Mouse (Mus musculus): ENCODE measurements around the gene Dusp15.

Gene Dusp15

DNA sequence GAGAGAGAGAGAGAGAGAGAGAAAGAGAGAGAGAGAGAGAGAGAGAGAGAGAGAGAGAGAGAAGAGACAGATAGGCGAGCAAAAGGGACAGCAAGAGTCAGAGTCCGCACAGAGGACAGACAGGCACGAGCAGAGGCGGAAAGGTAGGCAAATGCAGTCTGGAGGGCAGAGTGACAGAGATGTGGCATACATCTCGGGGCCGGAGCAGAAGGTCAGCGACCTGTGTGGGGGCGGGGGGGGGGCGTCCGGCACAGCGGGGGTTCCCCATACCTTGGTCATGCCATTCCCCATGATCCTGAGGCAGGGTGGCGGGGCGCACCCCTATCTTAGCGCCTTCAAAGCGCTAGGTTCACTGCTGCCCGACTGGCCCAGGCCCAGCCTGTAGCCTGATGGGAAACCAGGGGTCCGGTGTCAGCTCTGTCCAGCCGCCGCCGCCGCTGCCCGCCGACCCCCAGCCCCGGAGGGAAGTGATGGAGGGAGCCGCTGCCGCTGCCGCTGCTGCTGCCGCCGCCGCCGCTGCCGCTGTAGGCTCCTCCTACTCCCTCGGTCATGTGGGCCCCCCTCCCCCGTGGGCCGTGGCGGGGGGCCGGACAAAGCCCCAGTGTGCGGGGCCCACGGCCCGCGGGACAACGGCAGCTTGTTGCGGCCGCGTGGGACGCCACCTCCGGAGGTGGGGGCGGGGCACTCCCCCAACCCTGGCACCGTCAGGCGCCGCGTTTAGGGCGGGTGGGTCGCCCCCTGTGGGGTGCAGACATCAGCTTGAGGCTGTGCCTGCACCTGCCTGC is at the start of gene Dusp15:
Gene Dusp15, minus strand, starts transcription at position 634 of the 785 bp plus-strand sequence.
- DNase-seq (ENCODE audit: low spot score) = no peak

DNA sequence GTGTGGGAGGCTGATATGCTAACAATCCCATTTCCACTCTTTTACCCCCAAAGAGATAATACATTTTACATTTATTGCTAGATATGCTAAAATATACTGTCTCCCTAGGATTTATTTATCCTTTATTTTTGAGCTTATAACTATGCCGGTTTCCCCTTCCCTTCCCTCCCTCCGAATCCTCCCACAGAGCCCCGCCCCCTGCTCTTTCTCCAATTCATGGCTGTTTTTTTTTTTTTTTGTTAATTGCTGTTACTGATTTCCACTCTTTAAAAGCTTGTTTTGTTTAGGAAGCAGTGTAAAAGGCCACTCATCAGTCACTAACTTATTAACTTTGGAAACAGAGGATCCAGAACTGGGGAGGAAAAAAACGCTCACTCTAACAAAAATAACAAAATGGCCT is 45.5 kb upstream of the Dusp15 start:
- DNase-seq (ENCODE audit: low spot score) = no peak

DNA sequence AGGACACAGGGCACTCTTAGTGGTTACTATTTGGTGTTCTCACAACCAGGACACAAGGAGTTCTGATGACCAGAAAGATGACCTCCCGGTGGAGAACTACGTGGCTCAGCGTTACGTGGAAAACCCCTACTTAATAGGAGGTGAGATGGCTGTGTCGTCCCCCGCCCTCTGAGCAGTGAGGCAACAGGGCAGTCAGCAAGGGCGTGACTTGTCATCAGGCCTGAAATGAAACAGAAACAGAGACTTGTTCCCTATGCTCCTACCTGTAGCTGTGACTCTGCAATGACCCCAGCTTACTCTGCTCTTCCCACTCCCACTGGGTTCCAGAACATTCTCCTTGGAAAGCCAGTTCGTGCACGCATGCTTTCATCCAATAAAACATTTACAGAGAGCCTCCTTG is 40.0 kb upstream of the Dusp15 start:
- no peak for DNase-seq (ENCODE audit: low spot score)

- no peak for DNase-seq (ENCODE audit: low spot score)
Measured at GRCm38 (mm10) chr2:152985582-152985981, 34.1 kb upstream of the Dusp15 start.

GRCm38 (mm10) chr2:152976991-152977390 is 25.5 kb upstream of the Dusp15 start:
- no peak for DNase-seq (ENCODE audit: low spot score)

DNA sequence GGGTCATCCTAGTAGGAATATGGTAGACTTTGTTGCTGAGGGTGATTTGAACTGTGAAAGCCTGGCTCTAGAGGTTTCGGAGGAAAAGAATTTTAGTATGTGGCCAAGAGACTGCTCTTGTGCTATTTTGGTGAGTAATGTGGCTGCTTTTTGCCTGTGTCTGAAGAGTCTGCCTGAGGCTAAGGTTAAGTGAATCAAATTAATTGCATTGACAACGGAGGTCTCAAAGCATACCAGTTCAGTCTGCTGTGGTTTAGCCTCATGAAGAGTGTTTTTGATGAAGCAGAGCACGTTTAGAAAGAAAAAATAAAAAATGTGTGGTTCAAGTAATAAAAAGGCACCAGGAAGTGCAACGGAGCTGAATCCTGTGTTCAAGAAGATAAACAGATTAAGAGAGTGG is 14.1 kb upstream of the Dusp15 start:
- DNase-seq (ENCODE audit: low spot score) = no peak

- peak; percentile 26 for DNase-seq (ENCODE audit: low spot score)
Measured at GRCm38 (mm10) chr2:152962091-152962793, 10.7 kb upstream of the Dusp15 start, which contains the start of gene Ttll9. TSS of gene Ttll9 (plus strand) at chr2:152962485.

DNA sequence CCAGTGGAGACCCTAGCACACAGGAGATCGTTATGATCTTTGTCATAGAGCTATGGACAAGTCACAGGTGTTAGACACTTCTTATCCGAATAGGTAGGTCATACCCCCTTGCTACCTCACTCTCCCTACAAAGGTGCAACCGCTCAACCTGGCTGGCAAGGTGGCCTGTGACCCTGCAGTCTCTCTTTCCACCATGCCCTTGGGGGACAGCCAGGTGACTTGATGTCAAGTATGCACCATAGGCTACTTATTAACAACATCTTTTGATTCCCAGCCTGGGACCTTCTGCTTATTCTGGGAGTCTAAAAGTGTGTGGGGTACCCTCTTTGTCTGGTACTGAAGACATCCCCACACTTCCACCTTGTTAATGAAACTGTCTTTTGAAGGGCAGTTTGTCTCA is 6.6 kb upstream of the Dusp15 start:
- no peak for DNase-seq (ENCODE audit: low spot score)

DNA sequence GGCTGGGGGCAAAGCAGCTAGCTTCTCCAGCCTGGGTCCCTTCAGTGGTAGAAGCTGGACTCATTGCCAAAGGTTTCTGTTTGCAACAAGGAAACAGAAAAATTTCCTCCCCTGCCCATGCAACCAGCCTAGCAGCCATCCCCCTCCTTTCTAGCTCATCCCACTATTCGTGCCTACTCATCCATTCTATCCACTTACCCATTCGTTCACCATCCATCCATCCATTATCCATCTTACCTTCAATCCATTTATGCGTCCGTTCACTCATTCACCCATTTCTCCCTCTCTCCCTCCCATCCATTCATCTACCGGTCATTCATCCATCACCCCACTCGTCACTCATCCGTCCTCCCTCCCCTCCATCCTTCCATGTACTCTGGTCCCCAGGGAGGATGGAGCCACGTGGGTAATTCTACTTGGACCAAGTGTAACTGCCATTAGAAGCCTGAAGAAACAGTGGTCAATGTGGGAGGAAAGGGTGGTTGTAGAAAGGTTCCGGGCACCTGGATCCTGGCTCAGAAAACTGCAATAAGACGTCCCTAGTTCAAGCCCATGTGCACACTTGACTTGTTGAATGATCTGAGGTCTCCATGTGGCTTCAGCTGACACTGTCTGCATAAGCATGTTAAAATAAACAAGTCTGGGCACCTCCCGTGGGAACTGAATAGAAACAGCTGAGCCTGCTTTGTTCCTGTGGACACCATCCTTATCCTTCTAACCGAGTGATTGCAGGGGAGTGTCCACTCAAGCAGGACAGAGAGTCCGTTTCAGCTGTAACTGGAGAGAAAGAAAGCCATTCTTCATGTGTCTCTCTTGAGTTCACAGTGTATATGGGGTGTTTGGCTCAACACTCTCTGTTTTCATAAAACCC is 587 bp upstream of the Dusp15 start:
- DNase-seq (ENCODE audit: low spot score) = no peak

DNA sequence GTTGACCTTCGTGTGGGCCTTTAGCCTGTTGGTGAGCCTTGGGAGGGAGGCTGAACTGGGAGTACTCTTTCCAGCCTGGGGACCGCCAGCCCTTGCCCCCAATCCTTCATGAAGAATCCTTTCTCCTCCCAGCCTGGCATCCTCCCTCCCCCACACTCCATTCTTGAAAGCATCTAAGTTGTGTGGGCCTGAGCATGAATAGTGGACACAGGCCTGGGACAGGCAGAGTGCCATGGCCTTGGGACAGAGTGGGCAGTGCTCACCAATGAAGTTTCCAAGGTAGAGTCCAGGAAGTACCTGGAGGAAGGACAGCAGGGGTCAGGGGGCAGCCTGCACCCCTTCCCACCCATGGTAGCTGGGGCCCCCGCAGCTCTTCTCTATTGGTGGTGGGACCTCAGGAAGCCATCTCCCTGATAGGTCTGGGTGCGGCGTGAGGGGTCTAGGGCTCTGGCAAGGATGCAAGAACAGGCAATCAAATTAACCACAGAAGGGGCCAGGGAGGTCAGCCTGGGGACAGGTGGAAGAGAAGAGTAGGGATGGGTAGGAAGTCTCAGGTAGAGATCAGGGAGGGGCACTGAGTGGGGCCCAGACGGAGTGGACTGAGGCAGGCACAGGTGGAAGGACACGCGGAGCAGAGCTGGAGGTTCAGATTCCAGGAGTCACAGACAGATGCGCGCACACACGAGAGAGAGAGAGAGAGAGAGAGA is 987 bp downstream of the Dusp15 start:
- no peak for DNase-seq (ENCODE audit: low spot score)

DNA sequence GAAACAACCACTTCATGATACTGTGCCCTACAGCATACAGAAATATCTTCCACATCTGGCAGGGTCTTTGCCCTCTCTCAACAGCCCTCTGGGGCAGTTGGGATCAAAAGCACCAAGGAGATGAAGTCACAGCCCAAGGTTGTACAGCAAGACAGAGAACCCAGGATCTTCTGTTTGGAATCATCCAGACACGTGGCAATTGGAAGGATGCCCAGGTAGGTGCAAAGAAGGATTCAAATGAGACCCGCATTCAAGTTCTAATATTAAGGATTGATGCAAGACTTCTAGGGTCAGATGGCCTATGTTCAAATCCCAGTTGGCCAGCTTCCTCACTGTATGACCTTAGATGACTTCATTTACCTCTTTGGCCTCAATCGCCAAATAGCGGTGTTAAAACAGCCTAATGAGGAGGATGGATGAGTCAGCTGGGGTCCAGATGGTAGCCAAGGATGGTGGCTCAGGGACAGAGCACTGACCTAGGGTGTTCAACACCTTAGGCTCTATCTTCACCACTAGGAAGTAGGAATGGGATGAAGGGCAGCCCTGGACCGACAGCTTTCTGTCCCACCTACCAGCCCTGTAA is 3.0 kb downstream of the Dusp15 start:
- no peak for DNase-seq (ENCODE audit: low spot score)

- DNase-seq (ENCODE audit: low spot score) = no peak
Measured at GRCm38 (mm10) chr2:152947098-152947497, 4.4 kb downstream of the Dusp15 start.

DNA sequence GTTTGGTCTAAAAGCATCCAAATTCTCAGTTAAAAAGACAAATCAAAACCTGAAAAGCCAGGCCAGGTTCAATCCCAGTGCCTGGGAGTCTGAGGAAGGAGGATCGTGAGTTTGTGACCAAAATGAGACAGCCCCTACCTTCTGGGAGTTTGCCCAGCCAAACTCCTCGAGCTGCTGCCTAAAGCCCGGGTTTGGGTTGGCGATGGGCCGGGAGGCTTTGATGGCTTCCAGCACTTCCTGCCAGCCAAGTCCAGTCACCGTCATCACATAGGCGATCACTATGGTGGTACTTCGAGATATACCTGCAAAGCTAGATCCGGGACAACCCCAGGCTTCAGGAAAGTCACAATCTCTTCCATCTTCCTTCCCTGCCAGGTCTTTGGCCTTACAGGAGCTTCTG is 7.5 kb downstream of the Dusp15 start:
- no peak for DNase-seq (ENCODE audit: low spot score)

DNA sequence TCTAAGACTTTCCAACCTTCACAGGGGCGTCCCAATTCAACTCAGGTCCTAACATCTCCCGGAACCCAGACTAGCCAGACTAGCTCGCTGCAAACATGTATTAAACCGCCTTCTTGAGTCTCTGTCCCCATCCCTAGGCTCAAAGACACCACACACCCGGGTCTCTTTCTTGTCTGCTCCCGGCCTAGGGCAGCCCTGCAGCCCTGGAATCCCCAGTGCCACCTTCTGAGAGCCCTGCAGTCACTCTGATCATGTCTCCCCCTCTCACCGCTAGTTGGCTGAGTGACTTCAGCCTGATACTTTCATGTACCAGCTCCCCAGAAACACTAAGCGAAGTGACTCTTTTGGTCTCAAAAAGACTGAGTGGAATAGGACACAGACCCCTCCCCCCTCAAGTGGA is 7.9 kb downstream of the Dusp15 start:
- no peak for DNase-seq (ENCODE audit: low spot score)

- DNase-seq (ENCODE audit: low spot score) = no peak
Measured at GRCm38 (mm10) chr2:152942898-152943515, 8.5 kb downstream of the Dusp15 start.

DNA sequence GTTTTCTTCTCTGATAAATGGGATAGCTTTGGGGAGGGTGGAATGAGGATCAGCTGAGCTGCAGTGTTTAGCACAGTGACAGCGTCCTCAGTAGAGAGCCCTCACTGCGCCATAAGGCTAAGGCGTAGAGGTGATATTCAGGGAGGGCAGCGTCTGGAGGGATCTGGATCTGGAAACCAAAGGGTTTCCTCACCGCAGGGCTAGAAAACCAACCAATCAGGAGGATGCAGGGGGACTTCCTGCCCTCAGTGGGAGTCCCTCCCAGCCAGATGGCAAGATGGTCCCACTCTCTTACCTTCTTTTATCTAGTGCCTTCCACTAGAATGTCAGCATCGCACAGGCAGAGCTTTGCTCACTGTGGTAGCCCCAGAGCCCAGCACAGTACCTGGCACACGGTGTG is 9.7 kb downstream of the Dusp15 start:
- DNase-seq (ENCODE audit: low spot score) = no peak

DNA sequence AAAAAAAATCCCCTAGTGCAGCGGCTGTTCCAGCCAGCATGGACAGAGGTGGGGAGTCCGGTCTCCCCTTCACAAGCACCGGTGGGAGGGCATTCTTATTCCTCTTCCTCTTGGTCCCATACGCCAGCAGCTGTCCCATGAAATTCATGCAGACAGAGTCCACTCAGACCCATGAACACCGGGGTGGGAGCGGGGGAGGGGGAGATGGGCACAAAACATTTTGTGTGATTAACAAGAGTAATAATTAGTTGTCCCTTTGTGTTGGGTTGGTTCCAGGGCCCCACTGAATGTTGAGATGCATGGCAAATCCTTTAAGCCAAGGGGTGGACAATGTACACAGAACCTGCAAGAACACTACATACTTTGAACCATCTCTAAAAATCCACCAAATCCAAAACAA is 10.4 kb downstream of the Dusp15 start:
- no peak for DNase-seq (ENCODE audit: low spot score)

GRCm38 (mm10) chr2:152939846-152940245 is 11.7 kb downstream of the Dusp15 start:
- DNase-seq (ENCODE audit: low spot score) = peak; percentile 40

DNA sequence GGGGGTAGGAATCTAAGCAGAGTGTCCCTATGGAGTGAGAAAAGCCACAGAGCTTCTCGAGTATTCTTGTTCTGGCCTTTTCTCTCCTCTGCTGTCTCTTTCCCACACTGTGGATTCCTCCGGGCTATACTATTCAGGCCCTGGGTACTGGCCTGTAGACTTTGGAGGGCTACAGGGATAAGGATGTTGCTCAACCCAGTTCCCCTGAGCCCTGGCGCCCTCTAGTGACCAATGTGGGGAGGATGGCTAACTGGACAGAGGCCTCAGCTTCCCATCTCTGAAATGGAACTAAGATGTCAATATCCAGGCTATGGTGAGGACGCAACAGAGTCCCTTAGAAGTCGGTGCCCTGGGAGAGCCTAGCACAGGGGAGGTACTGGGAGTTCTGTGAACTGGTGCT is 17.9 kb downstream of the Dusp15 start:
- peak; percentile 44 for DNase-seq (ENCODE audit: low spot score)

- no peak for DNase-seq (ENCODE audit: low spot score)
Measured at GRCm38 (mm10) chr2:152933048-152933447, 18.4 kb downstream of the Dusp15 start, which contains the start of gene Foxs1. TSS of gene Foxs1 (minus strand) at chr2:152933208.

Measured in c-Kit-positive CD71-positive TER-119-positive erythroid progenitor cells, embryonic 14.5 days (primary cell).